Mouse (Mus musculus): Measurements from ENCODE around the gene Plxna3. TPM values are rescaled to one million over a fixed set of nuclear protein-coding genes. Genes with fewer than 3 reads are reported as not detected.

Plxna3 gene
- total and polyA plus RNA-seq, 3 experiments = 3.0 to 24.0 (median 18.8) TPM

- Histone ChIP-seq H3K4me1 (ENCODE audit: insufficient read depth, low read depth, low read length) (peaks cover 16% of the 10 kb centered on the region), H3K9me3 (replicated peaks) (no peaks in the 10 kb centered on the region), H3K4me3 (ENCODE audit: low read depth, low read length) (peak within 1 kb of the TSS; percentile 76), H3K27me3 (ENCODE audit: insufficient read depth, low read length) (no peaks in the 10 kb centered on the region), H3K36me3 (replicated peaks) (peaks cover 19% of the 10 kb centered on the region)
- peak; percentile 75 for DNase-seq (ENCODE audit: low spot score)
- peak; percentile 97 for ATAC-seq (ENCODE audit: extremely low read depth, insufficient number of reproducible peaks, low FRiP score, poor library complexity, severe bottlenecking)
- TF ChIP-seq POLR2AphosphoS5 (IDR thresholded peaks at IDR 0.05; ENCODE audit: insufficient replicate concordance, low read depth, low read length) (no peak), TAL1 (conservative IDR thresholded peaks at IDR 0.05; ENCODE audit: low read depth, low read length) (no peak), GATA1 (IDR thresholded peaks at IDR 0.05; ENCODE audit: borderline replicate concordance, low read length) (no peak), CTCF (IDR thresholded peaks at IDR 0.05; ENCODE audit: low read depth, low read length) (no peak), GATA2 (IDR thresholded peaks at IDR 0.05; ENCODE audit: borderline replicate concordance, low read depth, low read length) (no peak)
Measured at GRCm38 (mm10) chrX:74392535-74393443, 63.9 kb downstream of the Plxna3 start, which contains the start of the genes Fam3a and Ikbkg. Gene Fam3a, minus strand, starts transcription at chrX:74393272. Gene Ikbkg, plus strand, starts transcription at chrX:74393290.

Other genes with a start within 250 kb of the Plxna3 start
- gene Opn1mw, start 201.6 kb upstream of the Plxna3 start, total RNA-seq (2014; fragmentation: Nextera tagmentation) = not detected in 2 replicates
- gene Opn1mw, start 201.6 kb upstream of the Plxna3 start, total RNA-seq (2017) = not detected in 2 replicates
- gene Opn1mw, start 201.6 kb upstream of the Plxna3 start, polyA plus RNA-seq (2012) = not detected in 2 replicates
- gene Mecp2, start 193.7 kb upstream of the Plxna3 start, total RNA-seq (2014; fragmentation: Nextera tagmentation) = 40.1 and 44.3 TPM in 2 replicates
- gene Mecp2, start 193.7 kb upstream of the Plxna3 start, total RNA-seq (2017) = 18.1 and 21.2 TPM in 2 replicates
- 47.7 and 50.3 TPM in 2 replicates for gene Mecp2, start 193.7 kb upstream of the Plxna3 start, polyA plus RNA-seq (2012)
- not detected in 2 replicates for gene Tex28, start 161.2 kb upstream of the Plxna3 start, total RNA-seq (2014; fragmentation: Nextera tagmentation)
- gene Tex28, start 161.2 kb upstream of the Plxna3 start, total RNA-seq (2017) = not detected in 2 replicates
- gene Tex28, start 161.2 kb upstream of the Plxna3 start, polyA plus RNA-seq (2012) = not detected in 2 replicates
- not detected in 2 replicates for gene Tktl1, start 151.8 kb upstream of the Plxna3 start, total RNA-seq (2014; fragmentation: Nextera tagmentation)
- 0.38 and 0.52 TPM in 2 replicates for gene Tktl1, start 151.8 kb upstream of the Plxna3 start, total RNA-seq (2017)
- gene Tktl1, start 151.8 kb upstream of the Plxna3 start, polyA plus RNA-seq (2012) = not detected in 2 replicates
- 91.2 and 93.7 TPM in 2 replicates for gene Flna, start 79.2 kb upstream of the Plxna3 start, total RNA-seq (2014; fragmentation: Nextera tagmentation)
- gene Flna, start 79.2 kb upstream of the Plxna3 start, total RNA-seq (2017) = 172 and 186 TPM in 2 replicates
- 41.2 and 47.1 TPM in 2 replicates for gene Flna, start 79.2 kb upstream of the Plxna3 start, polyA plus RNA-seq (2012)
- gene Emd, start 74.4 kb upstream of the Plxna3 start, total RNA-seq (2014; fragmentation: Nextera tagmentation) = 179 and 186 TPM in 2 replicates
- gene Emd, start 74.4 kb upstream of the Plxna3 start, total RNA-seq (2017) = 77.4 and 84.2 TPM in 2 replicates
- 39.7 and 56.5 TPM in 2 replicates for gene Emd, start 74.4 kb upstream of the Plxna3 start, polyA plus RNA-seq (2012)
- gene Rpl10, start 58.3 kb upstream of the Plxna3 start, total RNA-seq (2014; fragmentation: Nextera tagmentation) = 3,507 and 3,613 TPM in 2 replicates
- gene Rpl10, start 58.3 kb upstream of the Plxna3 start, total RNA-seq (2017) = 1,842 and 1,992 TPM in 2 replicates
- 832 and 1,009 TPM in 2 replicates for gene Rpl10, start 58.3 kb upstream of the Plxna3 start, polyA plus RNA-seq (2012)
- 65.1 and 74.6 TPM in 2 replicates for gene Taz, start 47.2 kb upstream of the Plxna3 start, total RNA-seq (2014; fragmentation: Nextera tagmentation)
- 31.4 and 43.4 TPM in 2 replicates for gene Taz, start 47.2 kb upstream of the Plxna3 start, total RNA-seq (2017)
- gene Taz, start 47.2 kb upstream of the Plxna3 start, polyA plus RNA-seq (2012) = 27.9 and 29.8 TPM in 2 replicates
- gene Dnase1l1, start 46.7 kb upstream of the Plxna3 start, total RNA-seq (2014; fragmentation: Nextera tagmentation) = 25.0 and 25.1 TPM in 2 replicates
- 45.4 and 48.7 TPM in 2 replicates for gene Dnase1l1, start 46.7 kb upstream of the Plxna3 start, total RNA-seq (2017)
- 0.23 and 0.34 TPM in 2 replicates for gene Dnase1l1, start 46.7 kb upstream of the Plxna3 start, polyA plus RNA-seq (2012)
- 129 and 137 TPM in 2 replicates for gene Atp6ap1, start 32.0 kb upstream of the Plxna3 start, total RNA-seq (2014; fragmentation: Nextera tagmentation)
- 265 and 297 TPM in 2 replicates for gene Atp6ap1, start 32.0 kb upstream of the Plxna3 start, total RNA-seq (2017)
- 10.4 and 11.2 TPM in 2 replicates for gene Atp6ap1, start 32.0 kb upstream of the Plxna3 start, polyA plus RNA-seq (2012)
- gene Gdi1, start 24.1 kb upstream of the Plxna3 start, total RNA-seq (2014; fragmentation: Nextera tagmentation) = 239 and 405 TPM in 2 replicates
- gene Gdi1, start 24.1 kb upstream of the Plxna3 start, total RNA-seq (2017) = 27.7 and 30.6 TPM in 2 replicates
- gene Gdi1, start 24.1 kb upstream of the Plxna3 start, polyA plus RNA-seq (2012) = 31.8 and 35.0 TPM in 2 replicates
- gene Fam50a, start 16.0 kb upstream of the Plxna3 start, total RNA-seq (2014; fragmentation: Nextera tagmentation) = 37.9 and 41.0 TPM in 2 replicates
- 78.8 and 99.8 TPM in 2 replicates for gene Fam50a, start 16.0 kb upstream of the Plxna3 start, total RNA-seq (2017)
- gene Fam50a, start 16.0 kb upstream of the Plxna3 start, polyA plus RNA-seq (2012) = 33.8 and 44.5 TPM in 2 replicates
- gene Lage3, start 24.6 kb downstream of the Plxna3 start, total RNA-seq (2014; fragmentation: Nextera tagmentation) = 36.5 and 47.9 TPM in 2 replicates
- 32.5 and 36.9 TPM in 2 replicates for gene Lage3, start 24.6 kb downstream of the Plxna3 start, total RNA-seq (2017)
- 5.0 and 5.2 TPM in 2 replicates for gene Lage3, start 24.6 kb downstream of the Plxna3 start, polyA plus RNA-seq (2012)
- 29.0 and 31.2 TPM in 2 replicates for gene Ubl4a, start 44.2 kb downstream of the Plxna3 start, total RNA-seq (2014; fragmentation: Nextera tagmentation)
- gene Ubl4a, start 44.2 kb downstream of the Plxna3 start, total RNA-seq (2017) = 15.6 and 20.6 TPM in 2 replicates
- 16.6 and 26.4 TPM in 2 replicates for gene Ubl4a, start 44.2 kb downstream of the Plxna3 start, polyA plus RNA-seq (2012)
- 8.5 and 11.0 TPM in 2 replicates for gene Slc10a3, start 44.3 kb downstream of the Plxna3 start, total RNA-seq (2014; fragmentation: Nextera tagmentation)
- gene Slc10a3, start 44.3 kb downstream of the Plxna3 start, total RNA-seq (2017) = 5.2 and 8.7 TPM in 2 replicates
- gene Slc10a3, start 44.3 kb downstream of the Plxna3 start, polyA plus RNA-seq (2012) = 1.1 and 1.2 TPM in 2 replicates
- 15.7 and 22.3 TPM in 2 replicates for gene Fam3a, start 64.2 kb downstream of the Plxna3 start, total RNA-seq (2014; fragmentation: Nextera tagmentation)
- gene Fam3a, start 64.2 kb downstream of the Plxna3 start, total RNA-seq (2017) = 12.5 and 19.1 TPM in 2 replicates
- 3.6 and 7.2 TPM in 2 replicates for gene Fam3a, start 64.2 kb downstream of the Plxna3 start, polyA plus RNA-seq (2012)
- 21.2 and 29.1 TPM in 2 replicates for gene Ikbkg, start 64.2 kb downstream of the Plxna3 start, total RNA-seq (2014; fragmentation: Nextera tagmentation)
- gene Ikbkg, start 64.2 kb downstream of the Plxna3 start, total RNA-seq (2017) = 42.3 and 50.9 TPM in 2 replicates
- gene Ikbkg, start 64.2 kb downstream of the Plxna3 start, polyA plus RNA-seq (2012) = 19.5 and 23.7 TPM in 2 replicates
- gene G6pdx, start 100.1 kb downstream of the Plxna3 start, total RNA-seq (2014; fragmentation: Nextera tagmentation) = 61.5 and 65.0 TPM in 2 replicates
- gene G6pdx, start 100.1 kb downstream of the Plxna3 start, total RNA-seq (2017) = 40.2 and 40.7 TPM in 2 replicates
- 6.8 and 13.7 TPM in 2 replicates for gene G6pdx, start 100.1 kb downstream of the Plxna3 start, polyA plus RNA-seq (2012)
- not detected in 2 replicates for gene Gm6880, start 152.3 kb downstream of the Plxna3 start, total RNA-seq (2014; fragmentation: Nextera tagmentation)
- gene Gm6880, start 152.3 kb downstream of the Plxna3 start, total RNA-seq (2017) = not detected in 2 replicates
- gene Gm6880, start 152.3 kb downstream of the Plxna3 start, polyA plus RNA-seq (2012) = not detected in 2 replicates
- not detected in 2 replicates for gene Olfr1326-ps1, start 245.8 kb downstream of the Plxna3 start, total RNA-seq (2014; fragmentation: Nextera tagmentation)
- gene Olfr1326-ps1, start 245.8 kb downstream of the Plxna3 start, total RNA-seq (2017) = 0.05 and 0.06 TPM in 2 replicates
- not detected in 2 replicates for gene Olfr1326-ps1, start 245.8 kb downstream of the Plxna3 start, polyA plus RNA-seq (2012)

Measured in G1E (cell line).